Mouse (Mus musculus) adipocyte (in vitro differentiated cells): ENCODE data around the gene Atf7.
"Not testable (repeated sequence)": the region's sequence is repeated elsewhere in the genome, so short reads cannot be mapped to it uniquely, and the experiment has no call there.

Experiments
- DNase-seq: peaks from one replicate; pipeline ENCODE4 v3.0.0-alpha.2; 2016; ENCODE audit warnings: low spot score

Gene Atf7

DNA sequence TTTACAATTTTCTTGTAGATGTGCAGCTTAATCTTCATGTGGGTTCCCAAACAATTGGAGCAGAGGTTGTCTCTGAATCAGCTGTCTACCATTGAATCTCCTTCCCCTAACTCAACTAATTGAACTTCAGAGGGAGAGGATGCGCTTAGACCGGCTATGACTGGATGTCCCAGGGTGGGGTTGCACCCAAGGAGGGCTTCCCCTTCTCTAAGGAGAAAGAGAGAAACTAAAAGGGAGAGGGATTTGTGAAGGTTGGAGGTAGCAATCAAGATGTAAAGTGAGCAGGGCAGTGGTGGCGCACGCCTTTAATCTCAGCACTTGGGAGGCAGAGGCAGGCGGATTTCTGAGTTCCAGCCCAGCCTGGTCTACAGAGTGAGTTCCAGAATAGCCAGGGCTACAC lies 5.8 kb downstream of the Atf7 start:
- DNase-seq = no peak

GRCm38 (mm10) chr15:102617654-102618053 lies 7.6 kb downstream of the Atf7 start:
- DNase-seq = no peak

GRCm38 (mm10) chr15:102616174-102616573 lies 9.1 kb downstream of the Atf7 start:
- no peak for DNase-seq

DNA sequence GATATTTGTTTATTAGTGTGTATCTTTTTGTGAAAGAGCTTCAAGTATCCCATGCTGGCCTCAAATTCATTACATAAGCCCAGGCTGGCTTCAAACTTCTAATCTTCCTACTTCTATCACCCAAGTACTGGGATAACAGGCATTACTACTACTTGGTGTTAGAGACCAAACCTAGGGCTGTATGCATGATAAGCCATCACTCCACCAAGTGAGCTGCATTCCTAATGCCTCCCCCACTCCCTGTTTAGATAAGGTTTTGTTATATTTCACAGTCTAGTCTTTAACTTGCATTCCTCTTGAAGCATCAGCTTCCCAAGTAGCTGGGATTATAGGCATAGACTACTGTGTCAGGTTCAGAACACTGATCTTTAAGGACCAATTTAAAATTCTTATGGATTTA lies 11.0 kb downstream of the Atf7 start:
- no peak for DNase-seq

DNA sequence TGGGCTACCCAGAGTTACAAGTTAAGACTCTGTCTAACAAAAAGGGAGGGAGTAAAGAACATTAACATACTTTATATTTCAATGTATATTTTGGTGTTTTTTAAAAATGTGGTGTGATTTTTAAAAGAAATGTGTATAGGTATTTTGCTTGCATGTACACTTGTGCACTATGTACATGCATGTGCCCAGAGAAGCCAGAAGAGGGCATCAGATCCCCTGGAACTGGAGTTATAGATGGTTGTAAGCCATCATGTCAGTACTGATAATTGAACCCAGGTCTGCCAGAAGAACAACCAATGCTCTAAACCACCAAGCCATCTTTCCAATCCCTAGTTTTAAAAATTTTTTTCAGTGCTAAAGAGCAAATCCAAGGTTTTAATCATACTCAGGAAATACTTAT lies 12.3 kb downstream of the Atf7 start:
- DNase-seq = no peak

DNA sequence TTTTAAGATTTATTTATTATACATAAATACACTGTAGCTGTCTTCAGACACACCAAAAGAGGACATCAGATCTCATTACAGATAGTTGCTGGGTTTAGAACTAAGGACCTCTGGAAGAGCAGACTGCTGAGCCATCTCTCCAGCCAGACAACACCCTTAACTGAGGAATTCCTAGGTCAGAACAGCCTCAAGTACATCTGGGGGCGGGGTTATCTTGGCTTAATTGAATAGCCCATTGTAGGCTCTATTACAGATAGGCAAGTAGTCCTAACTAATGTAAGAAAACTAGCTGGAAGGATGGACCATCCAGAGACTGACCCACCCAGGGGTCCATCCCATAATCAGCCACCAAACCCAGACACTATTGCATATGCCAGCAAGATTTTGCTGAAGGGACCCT lies 16.7 kb downstream of the Atf7 start:
- not testable (repeated sequence) for DNase-seq

DNA sequence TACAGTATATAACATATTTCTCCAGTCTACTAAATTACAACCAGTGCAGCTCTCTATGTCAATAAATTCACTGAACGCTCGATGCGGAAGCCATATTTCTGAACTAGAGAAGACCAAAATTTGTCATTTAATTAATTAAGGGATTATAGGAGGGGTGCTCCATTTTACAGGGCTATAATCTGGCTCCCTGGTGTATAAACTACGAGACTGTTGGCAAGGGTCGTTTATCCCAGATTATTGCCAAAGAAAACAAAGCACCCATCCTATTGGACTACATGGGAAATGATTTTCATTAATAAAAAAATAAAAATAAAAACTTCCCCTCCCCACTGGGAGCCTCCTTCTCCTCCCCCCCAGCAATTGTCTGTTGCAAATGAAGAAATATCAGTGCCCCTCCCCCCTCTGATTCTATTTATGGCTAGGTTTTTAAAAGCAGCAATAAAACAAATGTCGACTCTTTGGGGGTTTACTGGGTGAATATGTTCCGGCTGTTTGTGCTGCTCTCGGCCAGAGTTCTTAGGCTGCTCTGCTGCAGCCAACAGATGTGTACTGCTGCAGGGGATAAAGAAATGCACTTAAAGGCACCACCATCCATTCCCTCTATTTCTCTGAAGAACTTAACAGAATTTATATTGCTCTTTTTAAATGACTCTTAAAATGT lies 31.1 kb downstream of the Atf7 start:
- DNase-seq = peak; percentile 68

- peak; percentile 41 for DNase-seq
Measured at GRCm38 (mm10) chr15:102592674-102593073, 32.6 kb downstream of the Atf7 start.

DNA sequence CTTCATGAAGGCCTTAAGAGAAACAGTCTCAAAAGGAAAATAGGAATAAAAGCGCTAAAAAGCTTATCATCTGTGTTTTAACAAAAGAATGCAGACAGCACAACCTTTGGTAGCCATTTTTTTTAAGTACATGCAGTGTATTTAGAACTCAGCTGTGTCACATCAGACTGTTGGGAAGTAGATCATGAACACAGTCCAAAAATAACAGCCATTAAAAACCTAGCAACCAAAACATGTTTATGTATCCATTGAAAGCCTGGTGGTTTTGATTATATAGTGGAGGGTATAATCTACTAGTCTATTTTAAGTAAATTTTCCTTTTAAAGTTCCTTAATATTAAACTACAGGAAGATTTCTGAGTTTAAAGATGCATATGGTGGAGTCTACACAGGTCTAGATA lies 34.7 kb downstream of the Atf7 start:
- DNase-seq = peak; percentile 74

DNA sequence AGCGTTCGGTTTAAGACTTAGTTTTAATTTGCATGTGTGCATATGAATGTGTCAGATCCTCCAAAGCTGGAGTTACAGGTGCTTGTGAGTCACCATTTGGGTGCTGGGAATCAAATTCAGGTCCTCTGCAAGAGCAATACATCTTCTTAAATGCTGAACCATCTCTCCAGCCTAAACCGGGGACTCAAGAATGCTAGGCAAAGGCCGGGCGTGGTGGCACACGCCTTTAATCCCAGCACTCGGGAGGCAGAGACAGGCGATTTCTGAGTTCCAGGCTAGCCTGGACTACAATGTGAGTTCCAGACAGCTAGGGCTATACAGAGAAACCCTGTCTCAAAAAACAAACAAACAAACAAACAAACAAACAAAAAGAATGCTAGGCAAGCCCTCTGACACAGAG lies 35.4 kb downstream of the Atf7 start:
- no peak for DNase-seq

GRCm38 (mm10) chr15:102585501-102585900 lies 39.8 kb downstream of the Atf7 start:
- DNase-seq = no peak

GRCm38 (mm10) chr15:102583708-102584383 lies 41.4 kb downstream of the Atf7 start:
- DNase-seq = no peak

- no peak for DNase-seq
Measured at GRCm38 (mm10) chr15:102581205-102581604, 44.1 kb downstream of the Atf7 start.

DNA sequence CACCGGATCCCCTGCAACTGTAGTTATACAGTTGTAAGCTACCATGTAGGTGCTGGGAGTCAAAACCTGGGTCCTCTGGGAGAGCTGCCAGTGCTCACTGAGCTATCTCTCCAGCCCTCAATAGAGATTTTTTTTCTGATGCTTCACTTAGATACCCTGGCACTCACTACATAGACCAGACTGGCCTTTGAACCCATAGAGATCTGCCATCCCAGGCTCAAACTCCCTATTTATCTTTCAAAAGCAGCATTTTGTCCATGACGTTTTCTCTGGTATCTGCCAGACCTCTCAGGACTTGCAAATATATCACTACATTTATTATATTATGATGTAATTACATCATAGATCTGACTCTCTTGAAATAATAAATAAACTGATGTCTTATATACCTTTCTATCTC lies 46.9 kb downstream of the Atf7 start:
- no peak for DNase-seq

- no peak for DNase-seq
Measured at GRCm38 (mm10) chr15:102576972-102577371, 48.3 kb downstream of the Atf7 start.

- DNase-seq = no peak
Measured at GRCm38 (mm10) chr15:102572081-102572480, 53.2 kb downstream of the Atf7 start.

DNA sequence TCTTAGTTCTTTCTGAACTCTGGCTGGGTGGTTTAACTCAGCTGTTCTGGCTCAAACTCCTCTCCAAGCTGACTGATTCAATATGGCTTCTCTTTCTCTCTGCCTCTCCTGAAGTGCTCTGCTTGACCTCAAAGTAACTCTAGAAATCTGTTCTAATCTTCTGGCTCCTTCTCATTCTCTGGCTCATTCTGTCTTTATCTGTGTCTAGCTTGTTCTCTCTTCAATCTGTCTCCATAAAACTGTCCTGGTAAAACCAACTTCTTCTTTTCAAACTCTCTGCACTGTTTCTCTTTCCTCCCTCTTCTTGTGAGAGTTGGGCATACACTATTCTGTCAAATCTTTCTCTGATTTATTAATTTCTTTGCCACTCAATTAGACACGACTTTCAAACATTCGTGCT lies 57.4 kb downstream of the Atf7 start:
- DNase-seq = no peak

GRCm38 (mm10) chr15:102563681-102564080 lies 61.6 kb downstream of the Atf7 start:
- DNase-seq = no peak

- DNase-seq = no peak
Measured at GRCm38 (mm10) chr15:102563061-102563460, 62.2 kb downstream of the Atf7 start.

DNA sequence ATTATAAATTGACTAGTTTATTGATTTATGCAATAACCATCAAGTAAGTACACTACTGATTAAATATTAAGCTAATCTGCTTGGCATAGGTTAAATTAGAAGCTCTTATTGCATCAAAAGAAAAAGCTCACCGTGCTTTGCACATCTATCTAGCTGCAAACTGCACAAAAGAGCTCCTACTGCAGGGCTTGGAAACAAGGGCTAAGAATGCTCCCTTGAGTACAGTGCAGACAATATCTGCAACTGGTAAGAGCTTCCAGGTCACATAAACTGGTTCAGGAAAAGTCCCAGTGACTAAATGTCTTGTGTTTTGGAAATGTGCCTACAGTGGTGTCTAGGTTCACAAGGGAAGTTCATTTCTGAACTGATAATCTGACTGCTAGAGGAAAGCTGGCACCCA lies 62.8 kb downstream of the Atf7 start:
- DNase-seq = no peak

- DNase-seq = peak; percentile 18
Measured at GRCm38 (mm10) chr15:102557580-102557979, 67.7 kb downstream of the Atf7 start.

DNA sequence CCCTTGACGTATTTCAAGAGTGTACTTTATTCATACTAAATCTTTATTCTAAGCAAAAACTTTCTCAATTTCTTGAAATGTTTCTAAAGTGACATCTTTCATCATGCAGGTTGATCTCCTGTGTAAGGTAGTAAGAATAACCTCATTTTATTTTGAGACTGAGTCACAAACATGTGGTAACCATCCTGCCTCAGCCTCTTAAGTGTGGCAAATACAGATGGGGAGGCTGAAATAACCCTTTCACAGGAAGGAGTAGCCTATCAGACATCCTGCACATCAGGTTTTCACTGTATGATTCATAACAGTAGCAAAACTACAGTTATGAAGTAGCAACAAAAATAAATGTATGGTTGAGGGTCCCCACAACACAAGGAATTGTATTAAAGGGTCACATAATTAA lies 69.7 kb downstream of the Atf7 start:
- no peak for DNase-seq

GRCm38 (mm10) chr15:102552599-102552998 lies 72.7 kb downstream of the Atf7 start:
- DNase-seq = no peak

DNA sequence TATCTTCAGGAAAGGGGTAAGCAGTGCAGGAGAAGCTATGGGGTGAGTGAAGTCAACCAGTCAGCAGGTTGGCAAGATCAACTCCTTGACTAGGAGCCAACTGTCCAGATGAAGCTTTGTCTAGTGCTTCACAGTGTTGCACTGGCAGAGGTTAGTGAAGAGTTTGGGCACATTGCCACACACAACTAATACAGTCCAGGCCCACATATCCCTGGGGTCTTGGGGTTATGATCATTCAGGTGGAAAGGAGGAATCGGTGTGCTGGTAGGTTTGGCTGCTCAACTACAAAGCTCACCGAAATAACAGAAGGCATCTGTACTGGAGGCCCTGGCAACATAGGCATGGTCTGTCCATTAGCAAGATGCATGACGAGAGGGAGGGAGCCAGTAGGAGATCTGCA lies 77.8 kb downstream of the Atf7 start:
- peak; percentile 61 for DNase-seq
